Mouse (Mus musculus): Measurements from ENCODE around the gene Selenop. TPM values are rescaled to one million over a fixed set of nuclear protein-coding genes. Genes with fewer than 3 reads are reported as not detected.

Gene Selenop
- total RNA-seq, 4 experiments from 2014 or later = 281 to 334 (median 316) TPM

GRCm38 (mm10) chr15:3270646-3271077 lies 2.3 kb downstream of the Selenop start:
- DNase-seq (ENCODE audit: low spot score) = peak; percentile 94

- DNase-seq (ENCODE audit: low spot score) = no peak
Observed at GRCm38 (mm10) chr15:3271216-3271615, 2.9 kb downstream of the Selenop start.

GRCm38 (mm10) chr15:3273191-3273590 lies 4.8 kb downstream of the Selenop start:
- DNase-seq (ENCODE audit: low spot score) = no peak

DNA sequence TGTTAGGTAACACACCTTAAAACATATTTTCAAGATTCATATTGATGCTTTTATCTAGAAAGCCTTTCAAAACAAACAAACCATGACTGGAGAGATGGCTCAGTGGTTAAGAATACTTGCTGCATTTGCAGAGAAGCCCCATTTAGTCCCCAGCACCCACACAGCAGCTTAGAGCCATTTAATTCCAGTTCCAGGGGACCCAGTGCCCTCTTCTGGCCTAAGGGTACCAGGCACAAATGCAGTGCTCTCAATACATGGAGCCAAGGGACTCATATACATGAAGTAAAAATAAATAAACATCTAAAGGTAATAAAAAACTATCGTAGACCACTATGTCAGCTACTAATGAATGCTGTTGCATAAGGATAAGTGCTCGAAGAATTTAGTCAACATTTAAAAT lies 9.0 kb downstream of the Selenop start:
- DNase-seq (ENCODE audit: low spot score) = no peak

DNA sequence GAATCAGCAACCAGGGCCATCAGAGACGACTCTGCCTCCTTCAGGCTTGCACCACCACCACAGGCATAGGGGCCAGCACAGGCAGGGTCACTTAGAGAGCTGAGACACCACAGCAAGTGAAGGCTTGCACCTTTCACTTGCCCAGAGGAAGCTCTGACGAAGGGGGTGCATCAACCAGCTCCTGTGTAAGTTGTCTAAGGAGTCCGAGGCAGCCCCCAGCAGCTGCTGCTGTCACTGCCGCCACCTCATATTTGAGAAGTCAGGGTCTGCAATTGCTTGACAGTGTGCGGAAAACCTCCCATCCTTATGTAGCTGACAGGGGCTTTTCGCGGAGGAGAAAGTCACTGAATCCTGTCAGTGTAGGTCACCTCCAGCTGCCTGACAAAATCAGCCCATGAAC lies 10.9 kb downstream of the Selenop start:
- no peak for DNase-seq (ENCODE audit: low spot score)

- no peak for DNase-seq (ENCODE audit: low spot score)
Observed at GRCm38 (mm10) chr15:3281216-3281615, 12.9 kb downstream of the Selenop start.

GRCm38 (mm10) chr15:3281737-3282136 lies 13.4 kb downstream of the Selenop start:
- no peak for DNase-seq (ENCODE audit: low spot score)

GRCm38 (mm10) chr15:3286032-3286431 lies 17.7 kb downstream of the Selenop start:
- DNase-seq (ENCODE audit: low spot score) = no peak

- DNase-seq (ENCODE audit: low spot score) = no peak
Observed at GRCm38 (mm10) chr15:3290435-3290834, 22.1 kb downstream of the Selenop start.

DNA sequence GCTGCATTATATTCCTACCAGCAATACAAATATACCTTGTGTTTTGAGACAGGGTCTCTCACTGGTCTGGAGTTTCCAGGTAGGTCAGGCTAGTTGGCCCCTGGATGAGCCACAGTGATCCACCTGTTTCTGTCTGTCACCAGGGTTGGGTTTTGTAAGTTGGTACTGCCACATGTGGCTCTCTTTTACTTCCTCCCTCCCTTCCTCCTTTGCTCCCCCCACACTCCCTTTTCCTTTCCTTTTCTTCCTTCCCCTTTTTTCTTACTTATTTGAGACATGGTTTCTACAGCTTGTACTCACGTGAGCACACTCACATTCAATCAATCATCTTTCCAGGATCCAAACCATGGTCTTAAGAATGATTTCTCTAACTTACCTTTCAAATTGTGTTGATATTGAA lies 25.1 kb downstream of the Selenop start:
- DNase-seq (ENCODE audit: low spot score) = no peak

- DNase-seq (ENCODE audit: low spot score) = no peak
Observed at GRCm38 (mm10) chr15:3295986-3296385, 27.6 kb downstream of the Selenop start.

DNA sequence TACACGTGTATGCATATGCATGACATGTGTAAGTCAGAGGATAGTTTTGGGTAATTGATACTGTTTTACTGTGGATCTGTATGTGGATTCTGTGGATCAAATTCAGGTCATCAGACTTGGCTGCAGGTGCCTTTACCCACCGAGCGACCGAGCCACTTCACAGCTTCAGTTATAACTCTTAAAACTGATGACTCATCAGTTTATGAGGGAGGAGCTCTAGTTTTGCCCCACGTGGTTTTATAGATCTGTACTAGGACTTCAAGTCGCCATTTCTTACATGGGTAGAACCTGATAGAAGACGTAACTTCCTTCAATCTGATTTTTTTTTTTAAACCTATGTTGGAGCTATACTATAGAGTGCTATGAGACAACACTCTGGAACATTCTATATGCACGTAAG lies 29.3 kb downstream of the Selenop start:
- DNase-seq (ENCODE audit: low spot score) = no peak

DNA sequence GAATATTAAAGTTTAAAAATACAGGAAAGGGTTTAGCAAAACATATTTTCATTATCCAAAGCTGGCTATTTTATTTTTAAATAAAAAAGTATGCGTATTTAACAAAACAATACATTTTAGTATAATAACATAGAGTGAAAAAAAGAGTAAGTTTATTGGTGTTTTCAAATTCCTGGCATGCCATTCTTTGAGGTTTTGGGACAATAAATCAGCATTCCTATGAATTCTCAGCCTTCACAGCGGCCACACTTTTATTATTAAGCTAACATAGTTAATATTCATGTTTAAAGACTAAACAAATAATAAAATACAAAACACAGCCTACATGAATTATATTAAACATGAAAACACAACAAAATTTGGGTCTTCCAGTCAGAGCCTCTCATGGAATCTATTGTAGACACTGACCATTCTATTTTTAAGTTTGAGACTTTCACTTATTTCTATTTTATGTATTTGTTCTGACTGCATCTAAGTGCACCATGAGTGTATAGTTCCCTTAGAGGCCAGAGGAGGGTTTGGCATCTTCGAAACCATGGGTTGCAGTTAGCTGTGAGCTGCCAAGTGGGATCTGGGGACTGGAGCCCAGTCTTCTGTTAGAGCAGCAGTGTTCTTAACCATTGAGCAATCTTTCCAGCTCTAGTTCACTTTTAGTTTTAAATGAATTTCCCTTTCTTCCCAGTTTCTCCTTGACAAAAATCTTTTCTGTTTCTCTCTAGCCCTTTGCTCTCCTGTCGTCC lies 32.2 kb downstream of the Selenop start:
- no peak for DNase-seq (ENCODE audit: low spot score)

GRCm38 (mm10) chr15:3303426-3303825 lies 35.1 kb downstream of the Selenop start, which contains the start of gene Ccdc152:
TSS of gene Ccdc152 (minus strand) at chr15:3303526.
- DNase-seq (ENCODE audit: low spot score) = no peak

DNA sequence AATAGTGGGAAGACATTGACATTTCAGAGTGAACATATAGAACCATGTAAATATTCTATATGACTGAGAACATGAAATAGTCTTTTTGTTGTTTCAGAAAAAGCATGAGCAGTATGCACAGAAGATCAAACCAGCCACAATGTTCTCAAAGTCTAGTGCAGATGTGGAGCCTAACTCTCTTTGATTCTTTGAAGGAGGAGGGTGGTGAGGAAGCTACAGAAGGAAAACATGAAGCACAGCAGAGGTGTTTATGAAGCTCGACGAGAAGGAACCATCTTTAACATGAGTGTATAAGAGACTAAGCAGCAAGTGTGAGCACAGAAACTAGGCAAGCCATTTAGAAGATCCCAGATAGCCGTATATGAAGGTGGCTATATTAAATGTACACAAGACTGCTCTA lies 41.5 kb downstream of the Selenop start:
- no peak for DNase-seq (ENCODE audit: low spot score)

DNA sequence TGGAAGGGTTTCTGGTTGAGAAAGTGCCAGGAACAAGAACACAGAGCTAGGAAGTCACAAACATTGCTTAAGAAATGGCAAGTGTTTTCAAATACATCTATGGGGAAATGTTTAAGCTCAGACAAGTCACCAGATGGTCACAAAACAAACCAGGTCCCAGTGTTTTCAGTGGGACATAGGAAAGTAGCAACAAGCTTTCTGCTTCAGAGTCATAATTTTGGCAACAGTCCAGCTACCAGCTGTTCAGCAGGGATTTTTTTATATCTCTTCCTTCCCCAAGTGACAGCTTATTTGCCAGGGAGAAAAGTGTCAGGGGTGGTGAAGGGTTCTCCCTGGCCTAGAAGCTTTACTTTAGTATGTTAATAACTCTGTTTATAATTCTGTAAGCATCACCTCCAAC lies 44.6 kb downstream of the Selenop start:
- peak; percentile 20 for DNase-seq (ENCODE audit: low spot score)

DNA sequence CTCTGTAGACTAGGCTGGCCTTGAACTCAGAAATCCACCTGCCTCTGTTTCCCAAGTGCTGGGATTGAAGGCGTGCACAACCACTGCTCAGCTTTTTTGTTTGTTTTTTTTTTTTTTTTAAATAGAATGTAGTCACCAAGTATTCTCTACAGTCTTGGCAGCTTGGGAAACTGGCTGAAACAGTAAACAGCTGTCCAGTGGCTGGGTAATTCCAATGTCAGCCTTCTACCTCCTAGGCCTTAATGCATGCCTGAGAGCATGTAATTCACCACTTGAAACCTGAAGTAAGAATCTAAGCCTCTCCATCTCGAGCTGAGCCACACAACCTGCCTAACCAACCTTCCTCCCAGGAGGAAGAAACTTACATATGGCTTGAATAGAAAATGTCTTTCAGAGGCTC lies 48.3 kb downstream of the Selenop start:
- no peak for DNase-seq (ENCODE audit: low spot score)

- DNase-seq (ENCODE audit: low spot score) = no peak
Observed at GRCm38 (mm10) chr15:3319929-3320328, 51.6 kb downstream of the Selenop start.

- DNase-seq (ENCODE audit: low spot score) = no peak
Observed at GRCm38 (mm10) chr15:3323041-3323440, 54.7 kb downstream of the Selenop start.

Other genes with a start within 250 kb of the Selenop start
- under 1 TPM in 3 of 4 experiments, not detected in 1; 0.20 to 0.69 (median 0.38) TPM for gene Ccdc152, start 35.0 kb downstream of the Selenop start, total RNA-seq (2022)

Data from heart, adult 8-10 months (tissue).